Mouse (Mus musculus) E14TG2a.4 (cell line): ENCODE results near the gene B3gnt5.

ENCODE experiments used
- H3K27me3 ChIP-seq: 2 replicates; pipeline ENCODE4 v1.6.1; 2014; ENCODE audit warnings: low read length, control low read depth; ENCODE audit not compliant: insufficient read depth
- H3K36me3 ChIP-seq: 2 replicates; pipeline ENCODE4 v1.6.1; 2014; ENCODE audit warnings: low read length, control low read depth; ENCODE audit not compliant: insufficient read depth
- H3K4me1 ChIP-seq: replicated peaks from 2 replicates; pipeline ENCODE4 v1.6.1; 2014; ENCODE audit warnings: low read depth, low read length, control low read depth
- H3K4me3 ChIP-seq: replicated peaks from 2 replicates; pipeline ENCODE4 v1.5.1; 2014; ENCODE audit warnings: mild to moderate bottlenecking, low read length
- H3K9me3 ChIP-seq: 2 replicates; pipeline ENCODE4 v1.6.1; 2014; ENCODE audit warnings: low read length, control low read depth
- CTCF ChIP-seq: conservative IDR thresholded peaks from 2 replicates; pipeline ENCODE4 v1.5.1; 2014; ENCODE audit warnings: low read length
- NANOG ChIP-seq: IDR thresholded peaks from 2 replicates; pipeline ENCODE4 v1.6.1; 2014; ENCODE audit warnings: borderline replicate concordance, low read length, mixed read lengths
- POU5F1 ChIP-seq: IDR thresholded peaks from 2 replicates; pipeline ENCODE4 v1.6.1; 2014; ENCODE audit warnings: low read length, borderline replicate concordance

Gene B3gnt5

GRCm38 (mm10) chr16:19786386-19787090 lies 26.5 kb downstream of the B3gnt5 start:
- Histone ChIP-seq H3K4me1 (0 out of 2 replicates have a peak, but pooled peaks cover 5% of the 10 kb centered on the region), H3K4me3 (no peak overlapping the region), H3K27me3 (no peaks in the 10 kb centered on the region), H3K36me3 (no peaks in the 10 kb centered on the region), H3K9me3 (peaks cover 16% of the 10 kb centered on the region)
- TF ChIP-seq POU5F1 (no peak), NANOG (no peak), CTCF (no peak)

- Histone ChIP-seq H3K4me1 (0 out of 2 replicates have a peak, but pooled peaks cover 5% of the 10 kb centered on the region), H3K9me3 (peaks cover 22% of the 10 kb centered on the region), H3K4me3 (no peak overlapping the region), H3K27me3 (no peaks in the 10 kb centered on the region), H3K36me3 (no peaks in the 10 kb centered on the region)
- no peak for TF ChIP-seq POU5F1
- TF ChIP-seq CTCF, result no peak
- TF ChIP-seq NANOG, result no peak
Measured at GRCm38 (mm10) chr16:19789914-19790313, 29.9 kb downstream of the B3gnt5 start.

GRCm38 (mm10) chr16:19818801-19819200 lies 58.8 kb downstream of the B3gnt5 start:
- TF ChIP-seq CTCF (no peak), NANOG (no peak), POU5F1 (no peak)
- H3K4me3 ChIP-seq, result no peak overlapping the region
- H3K4me1 ChIP-seq, result no peaks in the 10 kb centered on the region
- no peaks in the 10 kb centered on the region for H3K27me3 ChIP-seq
- no peaks in the 10 kb centered on the region for H3K9me3 ChIP-seq
- no peaks in the 10 kb centered on the region for H3K36me3 ChIP-seq
